Mouse (Mus musculus) WW6 (cell line): ENCODE results near the gene Sh2b2.
A peak's percentile ranks its signal among the peaks of the same experiment; 100 is the strongest.

ENCODE experiments used
- DNase-seq: peaks from one replicate; pipeline ENCODE4 v3.0.0-alpha.2; 2013; ENCODE audit warnings: low read depth, low spot score

Sh2b2 gene

DNA sequence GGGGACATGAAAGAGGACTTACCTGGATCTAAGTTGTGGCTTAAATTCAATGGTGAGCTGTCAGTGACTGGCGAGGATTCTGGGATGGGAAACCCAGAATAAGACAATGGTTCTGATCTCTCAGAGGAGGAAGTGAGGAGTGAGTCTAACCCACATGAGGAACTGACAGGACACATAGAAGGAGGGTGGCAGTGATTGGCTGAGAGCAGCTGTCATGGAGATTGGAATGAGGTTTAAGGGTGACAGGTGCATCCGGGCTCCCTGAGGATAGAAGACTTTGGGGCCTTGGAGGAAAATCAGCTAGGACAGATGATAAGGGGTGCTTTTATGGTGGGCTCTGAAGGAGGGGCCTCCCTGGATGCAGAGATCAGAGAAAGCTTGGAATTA, at the start of gene Sh2b2:
Gene Sh2b2, minus strand, starts transcription at position 105 of the 387 bp plus-strand sequence.
- DNase-seq = no peak

DNA sequence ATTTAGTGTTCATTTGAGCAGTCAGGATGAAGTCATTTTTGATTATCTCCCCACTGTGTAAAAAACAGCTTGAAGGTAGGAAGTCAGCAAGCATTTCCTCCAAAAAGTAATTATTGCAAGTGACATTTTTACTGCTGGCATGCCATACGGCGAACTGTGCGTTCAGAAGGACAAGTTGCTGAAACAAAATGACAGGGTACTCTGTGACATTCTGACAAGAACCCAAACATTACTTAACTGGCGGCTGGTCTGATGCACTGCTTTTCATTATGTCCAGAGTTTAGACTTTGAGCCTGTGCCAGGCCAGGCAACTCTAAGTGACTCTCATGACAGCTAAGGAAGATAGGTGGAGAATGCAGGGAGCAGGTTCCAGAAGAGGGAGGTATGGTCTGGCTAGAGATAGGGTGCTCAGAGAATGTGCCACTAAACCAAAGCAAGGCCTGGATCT, 46.6 kb upstream of the Sh2b2 start:
- no peak for DNase-seq

DNA sequence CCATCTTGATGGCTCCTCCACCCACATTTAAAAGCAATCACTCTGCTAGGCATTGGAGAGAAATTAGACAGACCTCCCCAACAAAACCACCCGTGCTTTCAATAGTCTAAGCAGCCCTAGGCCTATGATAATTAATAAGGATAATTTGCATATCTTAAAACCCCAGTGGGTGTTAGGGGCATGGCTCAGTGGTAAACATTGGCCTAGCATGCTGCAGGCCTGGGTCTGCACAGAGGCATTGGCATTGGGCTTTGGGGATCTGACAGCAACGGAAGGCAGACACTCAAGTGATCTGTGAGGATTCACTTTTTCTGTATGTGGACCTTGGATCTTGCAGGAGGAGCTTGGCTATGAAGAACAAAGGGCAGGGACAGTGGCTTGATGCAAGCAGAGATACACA, 46.0 kb upstream of the Sh2b2 start:
- no peak for DNase-seq

DNA sequence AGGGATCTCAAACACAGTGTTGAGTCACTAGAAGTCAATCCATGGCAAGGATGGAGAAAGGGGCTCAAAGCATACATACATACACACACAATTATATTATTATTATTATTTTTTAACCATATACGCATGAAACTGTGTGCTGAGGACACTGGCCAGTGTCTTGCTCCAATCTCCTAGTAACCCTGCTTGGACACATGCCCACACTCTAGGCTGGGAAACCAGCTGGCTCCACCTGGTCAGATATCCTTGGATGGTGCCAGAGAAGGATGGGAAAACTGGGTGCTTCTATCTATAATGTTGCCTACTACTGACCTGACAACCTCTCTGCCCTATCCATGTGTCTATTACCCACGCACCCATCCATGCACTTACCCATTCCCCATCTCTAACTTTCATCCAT, 45.2 kb upstream of the Sh2b2 start:
- DNase-seq = no peak

DNA sequence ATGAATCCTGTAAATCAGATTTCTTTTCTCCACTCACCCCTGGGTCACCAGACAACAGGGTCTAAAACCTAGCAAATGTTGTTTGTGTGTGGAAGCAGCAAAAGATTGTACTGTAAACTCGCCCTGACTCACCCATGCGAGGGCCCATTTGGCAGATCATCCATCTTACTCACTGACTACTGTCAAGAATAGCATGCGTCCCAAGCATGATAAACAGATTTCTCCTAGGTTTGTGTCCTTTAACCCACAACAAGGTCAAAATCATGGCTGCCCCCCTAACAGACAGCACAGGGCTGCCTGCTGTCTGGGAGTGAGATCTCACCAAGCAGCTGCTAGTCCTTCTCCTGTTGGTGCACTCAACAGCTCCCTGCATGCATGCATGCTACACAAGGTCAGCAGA, 43.4 kb upstream of the Sh2b2 start:
- no peak for DNase-seq

DNA sequence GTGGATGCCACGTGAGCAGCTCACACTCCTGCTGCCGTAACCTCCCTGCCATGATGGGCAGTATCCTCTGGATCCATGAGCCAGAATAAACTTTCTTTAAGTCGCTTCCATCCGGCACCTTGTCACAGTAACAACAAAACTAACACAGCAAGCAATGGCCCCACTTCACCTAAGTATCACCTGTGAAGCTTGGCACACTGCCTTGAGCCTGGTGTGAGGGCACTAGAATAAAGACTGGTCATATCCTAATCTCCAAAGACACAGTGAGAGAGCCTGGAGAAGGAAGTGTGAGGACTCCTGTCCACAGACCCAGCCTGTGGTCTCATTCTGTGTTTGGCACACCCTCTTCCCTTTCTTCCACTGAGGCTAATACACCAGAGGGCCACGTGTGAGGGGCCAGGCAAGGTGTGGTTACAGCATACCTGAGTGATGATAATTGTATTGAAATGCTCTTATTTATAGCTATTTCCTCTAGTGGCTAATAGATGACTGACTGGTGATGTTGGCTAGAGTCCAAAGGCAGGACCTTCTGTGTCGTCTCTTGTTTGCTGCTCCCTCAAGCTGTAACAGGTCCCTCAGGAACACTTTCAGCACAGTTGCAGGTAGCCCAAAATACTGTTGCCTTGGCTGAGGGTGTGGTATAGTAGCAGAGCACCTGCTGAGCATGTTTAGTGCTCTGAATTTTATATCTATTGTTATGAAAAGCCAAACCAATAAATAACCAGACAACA, 42.2 kb upstream of the Sh2b2 start:
- no peak for DNase-seq

DNA sequence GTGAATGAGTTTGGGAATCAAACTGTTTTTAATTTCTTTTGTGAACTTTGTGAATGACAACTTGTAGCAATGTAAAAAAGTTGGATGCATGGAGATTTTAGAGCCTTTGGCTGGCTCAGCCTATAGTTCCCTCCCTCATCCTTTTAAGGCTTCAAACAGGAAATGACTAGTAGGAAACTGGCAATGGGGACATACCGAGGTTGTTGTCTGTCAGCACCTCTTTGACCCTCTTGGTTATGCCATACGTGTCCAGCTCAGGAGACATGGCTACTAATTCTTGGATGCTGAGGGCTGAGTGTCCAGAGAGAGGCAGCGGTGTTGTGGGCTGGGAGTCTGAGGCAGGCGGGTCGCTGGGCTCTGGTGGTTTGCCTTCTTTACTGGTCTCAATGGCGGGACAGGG, 40.2 kb upstream of the Sh2b2 start:
- DNase-seq = no peak

DNA sequence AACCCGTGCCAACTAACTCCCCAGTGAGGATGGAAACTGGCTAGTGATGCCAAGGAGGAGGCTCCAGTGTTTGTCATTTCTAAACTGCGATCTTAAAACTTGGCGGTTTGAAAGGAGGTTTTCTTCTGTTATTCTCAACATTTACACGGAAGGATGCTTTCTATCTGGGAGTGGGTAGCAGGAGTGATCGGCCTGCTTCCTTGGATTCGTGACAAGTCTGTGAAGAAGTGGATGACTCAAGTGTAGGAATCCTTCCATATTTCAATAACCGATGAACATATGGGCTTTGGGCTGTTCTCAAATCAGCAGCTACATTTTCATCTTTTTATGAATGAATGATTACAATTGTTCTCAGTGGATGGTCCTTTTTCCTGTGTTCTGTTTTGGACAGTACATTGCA, 38.8 kb upstream of the Sh2b2 start:
- no peak for DNase-seq

DNA sequence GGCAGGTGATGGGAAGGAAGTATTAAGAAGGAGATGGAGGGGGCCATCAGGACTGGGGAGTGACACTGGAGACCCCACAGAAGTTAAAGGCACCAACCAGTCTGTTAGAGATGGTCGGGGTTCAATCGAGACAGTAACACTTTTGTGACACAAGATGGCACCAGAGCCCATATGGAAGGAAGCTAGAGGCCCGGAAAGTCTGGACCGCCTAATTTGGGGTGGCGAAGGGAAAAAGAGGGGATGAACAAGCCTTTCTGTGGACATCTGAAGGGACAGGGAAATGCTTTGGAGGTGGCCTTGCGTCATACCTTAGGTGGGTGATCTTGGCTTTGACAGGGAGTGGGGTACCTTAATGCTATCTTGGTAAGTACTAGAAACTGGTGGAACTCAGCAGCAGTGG, 35.0 kb upstream of the Sh2b2 start:
- DNase-seq = no peak

DNA sequence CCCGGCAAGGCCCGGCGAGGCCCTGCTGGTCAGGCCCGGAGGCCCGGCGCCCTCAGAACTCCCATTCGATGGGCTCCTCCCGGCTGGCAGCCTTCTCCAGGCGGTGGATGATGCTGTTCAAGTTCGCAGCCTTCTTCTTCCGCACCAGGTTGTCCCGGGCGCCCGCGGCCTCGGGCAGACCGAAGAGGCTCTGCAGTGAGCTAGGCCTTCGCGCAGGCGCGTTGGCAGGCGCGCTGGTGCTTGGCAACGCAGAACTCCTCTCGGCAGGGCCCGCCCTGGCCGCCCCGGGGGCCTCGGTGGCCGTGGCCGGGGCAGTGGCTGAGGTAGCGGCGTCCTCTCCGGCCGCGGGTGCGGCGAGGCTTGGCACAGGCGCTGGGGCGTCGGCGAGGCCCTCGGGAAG, 28.4 kb upstream of the Sh2b2 start:
- DNase-seq = peak; percentile 54

DNA sequence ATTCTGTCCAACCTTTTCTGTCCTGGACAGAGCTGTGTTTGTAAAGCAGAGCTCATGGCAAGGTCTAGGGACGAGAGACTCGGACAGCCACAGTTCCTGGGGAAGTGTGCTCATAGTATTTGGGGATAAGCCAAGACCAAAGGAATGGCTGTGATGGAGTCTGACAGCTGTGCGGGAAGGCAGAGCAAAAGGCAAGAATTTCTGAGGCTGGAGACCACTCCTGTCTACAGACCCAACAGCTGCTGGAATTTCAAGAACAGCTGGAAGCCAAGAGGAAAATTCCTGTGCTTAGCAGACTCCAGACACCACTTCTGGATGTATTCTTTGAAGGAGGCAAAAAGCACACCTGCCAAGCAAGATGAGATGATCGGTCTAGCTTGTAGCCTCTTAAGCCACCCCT, 23.6 kb upstream of the Sh2b2 start:
- no peak for DNase-seq

DNA sequence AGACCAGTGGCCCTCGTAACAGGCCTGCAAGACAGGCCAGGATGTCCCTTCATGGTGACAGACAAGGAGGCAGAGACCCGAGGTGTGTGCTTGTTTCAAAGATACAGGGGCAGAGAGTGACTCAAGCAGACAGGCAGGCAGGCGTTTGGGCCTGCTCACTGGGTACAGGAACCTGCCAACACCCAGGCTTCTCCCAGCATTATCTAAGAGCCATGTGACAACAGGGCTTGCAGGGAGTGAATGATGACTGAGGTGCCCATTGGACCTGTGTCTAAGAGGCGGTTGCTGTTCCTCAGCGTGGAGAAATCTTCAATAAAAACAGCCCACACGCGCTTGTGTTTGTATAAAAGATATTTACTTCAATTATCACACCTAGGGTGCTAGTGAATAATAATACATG, 19.7 kb upstream of the Sh2b2 start:
- DNase-seq = no peak

DNA sequence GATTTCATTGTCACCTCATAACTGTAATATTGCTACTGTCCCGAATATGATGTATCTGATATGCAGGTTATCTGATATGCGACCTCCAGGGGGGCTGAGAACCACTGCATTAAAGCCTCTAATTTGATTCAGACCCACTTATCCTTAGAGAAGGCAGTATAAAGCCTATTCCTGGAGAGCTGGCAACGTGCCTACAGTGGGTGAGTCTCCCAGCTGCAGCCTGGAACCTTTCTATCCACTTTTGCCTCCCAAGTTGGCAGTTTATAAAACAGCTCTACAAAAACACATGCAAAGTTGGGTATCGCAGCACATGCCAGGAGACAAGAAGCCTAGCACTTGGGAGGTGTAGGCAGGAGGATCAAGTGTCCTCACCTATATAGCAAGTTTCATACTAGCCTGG, 17.0 kb upstream of the Sh2b2 start:
- DNase-seq = no peak

DNA sequence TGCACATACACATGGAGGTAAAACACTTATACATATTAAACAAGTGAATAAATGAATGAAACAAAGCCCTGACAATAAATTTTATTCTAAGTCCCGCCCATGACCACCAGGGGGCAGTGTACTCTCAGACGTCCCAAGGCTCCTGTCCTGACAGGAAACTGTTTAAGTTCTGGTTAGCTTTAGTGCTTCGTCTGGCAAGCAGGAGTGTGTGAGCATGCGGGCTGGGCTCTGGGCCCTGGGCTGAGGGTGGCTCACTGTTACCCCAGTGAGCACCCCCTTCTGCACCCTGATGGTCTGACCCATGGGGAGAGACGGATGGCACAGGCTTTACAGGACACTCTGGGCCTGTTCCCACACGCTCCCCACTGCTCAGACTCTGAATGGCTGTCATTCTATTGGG, 12.6 kb upstream of the Sh2b2 start:
- no peak for DNase-seq

DNA sequence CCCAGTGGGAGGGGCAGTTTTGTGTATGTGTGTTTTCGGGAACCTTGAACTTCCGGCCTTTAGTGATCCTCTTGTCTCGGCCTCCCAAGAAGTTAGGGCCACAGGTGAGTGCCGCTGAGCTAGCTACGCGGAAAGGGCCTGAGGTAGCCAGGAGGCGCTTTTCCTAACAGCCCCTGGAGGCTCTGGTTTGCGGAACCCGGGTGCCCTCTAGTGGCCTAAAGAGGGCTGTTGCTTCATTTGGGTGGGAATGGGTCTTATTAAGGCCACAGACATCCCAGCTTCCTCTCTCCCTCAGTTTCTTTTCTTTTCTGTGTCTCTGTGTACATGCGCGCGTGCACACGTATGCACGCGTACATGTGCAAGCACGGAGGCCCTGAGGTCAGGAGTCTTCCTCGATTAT, 6.5 kb upstream of the Sh2b2 start:
- peak; percentile 83 for DNase-seq

DNA sequence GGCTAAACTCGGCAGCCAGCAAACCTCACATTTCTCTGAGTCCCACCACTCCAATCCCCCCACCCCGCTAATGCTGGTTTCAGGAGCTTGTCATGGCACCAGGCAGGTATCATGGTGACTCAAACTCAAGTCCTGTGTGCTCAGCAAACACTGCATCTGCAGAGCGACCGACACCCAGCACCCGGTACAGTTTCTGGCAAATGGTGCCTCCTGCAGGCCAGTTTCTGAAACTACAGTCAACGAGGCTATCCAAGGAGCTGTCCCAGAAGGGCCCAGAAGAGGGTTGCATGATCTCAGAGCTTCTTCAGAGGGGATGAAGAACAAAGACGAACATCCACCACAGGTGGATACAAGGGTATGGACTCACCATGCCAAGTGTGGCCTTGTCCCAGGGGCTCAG, 4.6 kb upstream of the Sh2b2 start:
- DNase-seq = no peak

DNA sequence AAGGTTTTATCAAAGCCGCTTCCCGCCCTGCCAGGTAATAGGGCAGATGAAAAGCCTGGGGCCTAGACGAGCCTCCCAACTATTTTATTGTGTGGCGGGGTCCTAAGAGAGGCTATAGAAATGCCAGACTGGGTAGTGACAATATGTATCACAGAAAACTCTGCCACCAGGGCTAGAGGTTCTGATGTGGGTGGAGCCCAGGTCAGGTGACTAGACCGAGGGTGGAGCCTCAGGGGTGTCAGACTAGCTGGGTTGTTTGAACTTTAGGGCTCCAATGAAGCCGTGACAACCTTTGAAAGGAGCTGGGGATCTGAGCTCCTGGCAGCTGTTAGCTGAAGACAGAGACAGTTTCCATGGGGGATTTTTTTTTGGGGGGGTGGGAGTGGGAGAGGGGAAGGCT, 2.1 kb upstream of the Sh2b2 start:
- DNase-seq = no peak

DNA sequence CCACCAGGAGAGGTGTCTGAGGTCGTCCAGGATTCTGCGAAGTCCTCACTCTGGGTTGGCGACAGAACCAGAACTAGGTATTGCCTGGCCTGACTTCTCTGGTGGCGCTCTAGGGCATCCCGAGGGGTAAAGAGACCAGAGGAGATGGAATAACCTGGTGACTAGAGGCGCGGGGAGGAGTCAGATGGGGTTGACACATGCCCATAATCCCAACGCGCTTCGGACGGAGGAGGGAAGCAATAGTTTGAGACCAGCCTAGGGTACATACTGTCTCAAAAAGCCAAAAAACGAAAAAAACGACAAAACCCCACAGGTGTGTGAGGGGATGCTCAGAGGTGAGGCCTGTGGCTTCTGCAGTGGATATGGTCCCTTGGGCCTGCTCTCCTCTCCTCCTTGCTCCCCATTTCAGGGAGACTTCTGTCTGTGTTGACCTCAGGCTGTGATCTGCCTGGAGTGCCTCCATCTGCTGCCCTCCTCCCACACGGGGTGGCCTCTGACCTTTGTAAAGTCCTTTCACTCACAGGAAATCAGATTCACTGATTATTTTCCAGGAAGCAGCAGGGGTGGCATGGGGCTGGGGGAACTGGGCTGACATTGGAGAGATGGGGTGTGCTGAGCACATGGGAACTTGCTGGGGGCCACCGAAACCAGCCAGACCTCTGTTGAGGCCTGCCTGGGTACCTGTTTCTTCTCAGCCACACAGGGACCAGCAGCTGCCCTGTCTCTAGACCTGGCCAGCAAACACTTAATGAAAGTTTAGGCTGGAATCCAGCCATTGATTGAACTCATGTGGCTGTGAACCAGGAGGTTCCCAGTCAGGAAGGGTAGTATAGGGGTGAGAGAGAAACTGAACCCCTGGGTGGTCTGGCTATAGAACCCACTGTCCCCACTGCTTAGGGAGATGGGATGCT, 560 bp downstream of the Sh2b2 start:
- DNase-seq = no peak

DNA sequence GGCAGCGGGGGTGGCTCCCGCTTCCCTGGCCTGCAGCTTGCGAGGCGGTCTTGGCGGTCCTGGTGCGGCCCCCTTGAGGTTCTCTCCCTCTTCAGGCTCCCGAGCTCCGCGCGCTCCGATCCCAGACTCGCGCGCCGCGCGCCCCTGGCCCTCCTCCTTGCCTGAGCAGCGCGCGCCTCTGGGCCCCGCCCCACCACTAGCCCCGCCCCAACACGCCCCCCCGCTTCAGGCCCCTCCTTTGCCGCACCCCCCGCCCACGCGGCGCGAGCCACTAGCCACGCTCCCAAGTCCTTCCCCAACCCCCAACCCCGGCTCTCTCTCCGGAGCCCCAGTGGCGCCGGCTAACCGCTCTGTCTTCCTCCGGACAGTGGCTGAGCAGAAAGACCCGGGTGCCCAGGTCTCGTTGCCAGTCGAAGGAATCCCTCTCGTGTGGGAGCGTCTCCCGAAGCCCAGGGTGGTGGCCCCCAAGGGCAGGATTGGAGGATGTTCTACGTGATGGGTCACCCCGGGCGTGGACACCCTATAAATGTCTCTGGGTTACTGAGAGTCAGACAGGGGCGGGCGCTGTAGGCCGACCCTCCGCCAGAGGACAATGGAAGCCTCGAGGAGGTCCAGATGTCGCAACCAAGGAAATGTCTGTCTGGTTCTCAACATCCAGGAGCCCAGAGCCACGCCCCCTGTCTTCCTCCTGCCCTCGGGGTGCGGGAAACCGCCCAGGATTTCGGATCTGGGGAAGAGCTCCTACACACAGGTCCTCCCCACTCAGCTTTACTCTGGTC, 1.4 kb downstream of the Sh2b2 start:
- DNase-seq = peak; percentile 47

DNA sequence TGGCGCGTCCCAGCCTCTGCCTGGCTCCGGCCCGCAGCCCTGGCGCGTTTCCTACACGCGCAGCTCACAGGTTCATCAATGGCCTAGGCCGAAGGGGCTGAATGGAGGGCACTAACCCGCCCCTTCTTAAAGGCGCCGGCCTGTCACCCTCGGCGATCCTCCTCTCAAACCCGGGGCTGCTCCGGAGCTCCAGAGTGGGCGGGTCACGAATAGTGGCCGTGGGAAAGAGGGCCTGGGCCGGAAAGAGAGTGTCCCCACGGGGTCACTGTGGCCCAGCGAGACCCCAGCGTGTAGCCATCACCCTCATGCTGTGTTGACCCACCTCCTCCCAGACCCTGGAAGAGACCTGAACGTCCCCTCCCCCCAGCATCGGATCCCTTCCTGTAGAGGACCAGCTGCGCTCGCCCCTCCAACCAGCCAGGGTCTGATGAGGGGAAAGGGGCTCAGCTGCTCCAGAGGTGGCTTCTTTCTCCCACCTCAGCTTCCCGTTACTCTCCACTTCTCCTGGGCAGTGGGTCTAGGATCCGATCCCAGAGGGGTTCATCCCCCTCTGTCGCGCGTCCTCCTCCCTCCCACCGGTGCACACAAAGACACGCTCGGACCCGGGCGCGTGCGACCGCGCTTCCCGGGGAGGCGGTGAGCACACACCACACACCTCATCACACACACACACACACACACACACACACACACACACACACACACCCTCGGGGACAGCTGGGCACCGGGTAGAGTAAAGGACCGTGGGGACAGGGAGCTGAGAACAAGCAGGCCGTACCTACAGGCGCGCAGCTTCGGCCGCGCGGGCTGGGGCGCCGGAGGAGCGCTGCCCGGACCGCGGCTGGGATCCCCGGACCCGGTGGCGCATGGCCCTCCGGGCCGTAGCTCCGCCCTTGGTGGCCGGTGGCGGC, 2.2 kb downstream of the Sh2b2 start:
- no peak for DNase-seq

DNA sequence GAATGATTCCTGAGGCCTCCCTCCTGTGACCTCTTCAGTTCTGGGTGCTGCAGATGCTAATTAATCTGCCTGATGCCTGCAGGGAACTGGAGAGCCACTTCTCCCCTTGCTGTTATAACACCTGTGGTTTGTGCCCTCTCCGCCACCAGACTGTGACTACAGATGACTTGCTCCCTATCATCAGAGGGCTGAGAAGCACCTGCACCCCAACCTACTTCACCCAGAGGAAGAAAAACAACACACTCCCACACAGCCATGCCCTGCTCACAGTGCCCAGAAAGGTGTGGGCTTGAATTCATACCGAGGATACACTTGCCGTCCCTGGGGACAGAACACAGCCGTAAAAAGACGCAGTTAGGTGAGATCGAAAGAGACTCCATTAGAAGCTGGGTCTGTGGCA, 5.2 kb downstream of the Sh2b2 start:
- DNase-seq = no peak
